ENCODE assay signal across 8 mouse cellular contexts in genomic region chr11:59964818-59965217, GRCm38 (mm10). TPM values are rescaled to one million over a fixed set of nuclear protein-coding genes. Genes with fewer than 3 reads are reported as not detected.
A peak's percentile ranks its signal among the peaks of the same experiment; 100 is the strongest.
DNase-seq lines count a peak whose midpoint lies in the region; ATAC-seq and TF ChIP-seq lines count a peak whose summit lies in the region.

Gene Rasd1, minus strand, starts transcription at chr11:59964944.

- H3K27ac ChIP-seq in heart, embryonic 16.5 days (ENCODE audit: low read length), result peak within 1 kb of the TSS; percentile 80
- H3K27ac ChIP-seq in olfactory bulb, adult 2 months (ENCODE audit: insufficient read depth, low read depth, low read length), result no peak within 1 kb of the TSS

- peak; percentile 93; the same call in 1 of the 2 replicates for TF ChIP-seq POLR2A in lung, adult 2 months (IDR thresholded peaks at IDR 0.05; ENCODE audit: borderline replicate concordance, extremely low read depth, low read depth, low read length)
- no peak for TF ChIP-seq POLR2A in olfactory bulb, adult 2 months (IDR thresholded peaks at IDR 0.05; ENCODE audit: insufficient read depth, low read depth, low read length)

- H3K9me3 ChIP-seq in heart, embryonic 16.5 days (replicated peaks; ENCODE audit: control insufficient read depth, low read length), result no peaks in the 10 kb centered on the region

- H3K4me1 ChIP-seq in heart, embryonic 16.5 days (ENCODE audit: control insufficient read depth, insufficient read depth, low read length), result peaks cover 45% of the 10 kb centered on the region
- peaks cover 7% of the 10 kb centered on the region; the same call in 1 of the 2 replicates for H3K4me1 ChIP-seq in lung, adult 2 months (ENCODE audit: control insufficient read depth, insufficient read depth, low read length)
- H3K4me1 ChIP-seq in olfactory bulb, adult 2 months (ENCODE audit: control insufficient read depth, insufficient read depth, low read length), result peaks cover 42% of the 10 kb centered on the region

- peak within 1 kb of the TSS; percentile 94 for H3K4me2 ChIP-seq in heart, embryonic 16.5 days (ENCODE audit: low read depth, low read length)

- H3K9ac ChIP-seq in heart, embryonic 16.5 days (ENCODE audit: low read length), result peak within 1 kb of the TSS; percentile 79

- peaks cover 9% of the 10 kb centered on the region; the same call in 1 of the 2 replicates for H3K36me3 ChIP-seq in heart, embryonic 16.5 days (ENCODE audit: control insufficient read depth, insufficient read depth)

- H3K27me3 ChIP-seq in heart, embryonic 16.5 days (ENCODE audit: control insufficient read depth, insufficient read depth, low read length), result no peaks in the 10 kb centered on the region

- TF ChIP-seq CTCF in lung, adult 2 months (IDR thresholded peaks at IDR 0.05; ENCODE audit: insufficient read depth, low read length), result no peak
- TF ChIP-seq CTCF in olfactory bulb, adult 2 months (IDR thresholded peaks at IDR 0.05; ENCODE audit: insufficient read depth, low read depth, low read length), result no peak

- ATAC-seq in heart, embryonic 16.5 days (replicated peaks; ENCODE audit: extremely low read depth, insufficient read depth, low FRiP score), result peak; percentile 89

- peak; percentile 11 to 23 for DNase-seq in CD8-positive naive resting alpha-beta T cell, adult 2 months (ENCODE audit: low read depth in 2 of 2, low spot score in 2 of 2)
- DNase-seq in c-Kit-positive CD71-negative TER-119-negative erythroid progenitor cells, embryonic 14.5 days (ENCODE audit: low read depth), result peak; percentile 77
- peak; percentile 20 for DNase-seq in fibroblast of lung, adult 2 months (ENCODE audit: low read depth)
- DNase-seq in kidney, postnatal 25 days, result peak; percentile 91 to 96
- DNase-seq in lung, adult 2 months, result peak; percentile 84
- peak; percentile 36 to 38 for DNase-seq in thymus, adult 18-20 months

- peak within 1 kb of the TSS; percentile 70 for H3K4me3 ChIP-seq in heart, embryonic 16.5 days (ENCODE audit: low read length)
- H3K4me3 ChIP-seq in lung, adult 2 months (replicated peaks; ENCODE audit: extremely low read depth, low read depth, low read length), result peak within 1 kb of the TSS; percentile 49
- peak within 1 kb of the TSS; percentile 50 for H3K4me3 ChIP-seq in olfactory bulb, adult 2 months (ENCODE audit: insufficient read depth, low read depth, low read length)

- under 1% methylated on average over 28 of the region's 28 CpGs for WGBS in heart, embryonic 16.5 days
- WGBS in lung, adult 2 months, result 0% methylated on average over 28 of the region's 28 CpGs
- whole genome bisulfite sequencing in olfactory bulb, adult 2 months, result 2% methylated on average over 28 of the region's 28 CpGs

RNA-seq across cellular contexts. Expression of gene Rasd1, which starts in this region (rescaled TPM):
- polyA plus RNA-seq in heart, embryonic 16.5 days (2015; fragmentation: Nextera tagmentation; extraction: Ambion mirVana), result 7.7 and 9.0 TPM in 2 replicates
- 3.0 and 4.3 TPM in 2 replicates for polyA plus RNA-seq in lung, adult 2 months (2012; rRNA removed)
- not detected in 2 replicates for polyA plus RNA-seq in olfactory bulb, adult 2 months (2012; ENCODE audit: insufficient read depth, insufficient read length, low replicate concordance, missing spikeins)

Comparison
In these comparisons a context has a peak if more than half of its experiments do, and no peak if none do; other contexts are left out.
1. DNase-seq: peak in every context shown above with its lines; median percentile 94 in kidney, postnatal 25 days; 84 in lung, adult 2 months; 77 in c-Kit-positive CD71-negative TER-119-negative erythroid progenitor cells, embryonic 14.5 days; 37 in thymus, adult 18-20 months; 20 in fibroblast of lung, adult 2 months; 17 in CD8-positive naive resting alpha-beta T cell, adult 2 months.